Mouse (Mus musculus) stomach, embryonic 16.5 days (tissue): ENCODE data around the gene Ccdc89. TPM values are rescaled to one million over a fixed set of nuclear protein-coding genes. Genes with fewer than 3 reads are reported as not detected.
A peak's percentile ranks its signal among the peaks of the same experiment; 100 is the strongest.

Source experiments
- ATAC-seq: fragments of 200-750 bp; cut with Nextera tagmentation; 2 replicates; pipeline ENCODE4 v1.8.0; 2017; ENCODE audit warnings: moderate number of reproducible peaks, moderate TSS enrichment; ENCODE audit not compliant: insufficient read depth, low FRiP score
- H3K27ac ChIP-seq: fragments of 300-500 bp; sonication (generic); 2 replicates; pipeline ENCODE4 v1.5.1; 2014; ENCODE audit warnings: low read length
- H3K27me3 ChIP-seq: fragments of 300-500 bp; sonication (generic); 2 replicates; pipeline ENCODE4 v1.6.1; 2014; ENCODE audit warnings: low read length, control low read depth, mixed read lengths; ENCODE audit not compliant: control insufficient read depth, insufficient read depth
- H3K36me3 ChIP-seq: fragments of 300-500 bp; sonication (generic); 2 replicates; pipeline ENCODE4 v1.6.1; 2014; ENCODE audit warnings: low read length; ENCODE audit not compliant: control insufficient read depth, insufficient read depth
- H3K4me1 ChIP-seq: fragments of 300-500 bp; sonication (generic); 2 replicates; pipeline ENCODE4 v1.6.1; 2014; ENCODE audit warnings: low read length, control low read depth, mixed read lengths; ENCODE audit not compliant: control insufficient read depth, insufficient read depth
- H3K4me2 ChIP-seq: fragments of 300-500 bp; sonication (generic); 2 replicates; pipeline ENCODE4 v1.6.1; 2014; ENCODE audit warnings: low read depth, low read length, mixed read lengths
- H3K4me3 ChIP-seq: fragments of 300-500 bp; sonication (generic); replicated peaks from 2 replicates; pipeline ENCODE4 v1.5.1; 2014; ENCODE audit warnings: mild to moderate bottlenecking, low read length
- H3K9ac ChIP-seq: fragments of 300-500 bp; sonication (generic); 2 replicates; pipeline ENCODE4 v1.6.1; 2014; ENCODE audit warnings: low read length
- H3K9me3 ChIP-seq: fragments of 300-500 bp; sonication (generic); replicated peaks from 2 replicates; pipeline ENCODE4 v1.6.1; 2016; ENCODE audit warnings: low read length, control low read depth; ENCODE audit not compliant: control insufficient read depth
- WGBS: fragments of 180-500 bp; shearing (Covaris S2); extraction: QIAGEN DNeasy Blood & Tissue Kit; methylation state at CpG from one replicate; pipeline ENCODE4 v1.1.7; 2014; 5-methylcytosine and 5-hydroxymethylcytosine counted together
- polyA plus RNA-seq: library from polyadenylated mRNA; unstranded; fragments of >200 nt; fragmentation: Nextera tagmentation; extraction: Ambion mirVana; gene quantifications from 2 replicates; pipeline ENCODE4 v1.2.1, GENCODE M21; 2015

The Ccdc89 gene
- polyA plus RNA-seq = 1.1 and 1.2 TPM in 2 replicates

GRCm38 (mm10) chr7:90426020-90427001, at the start of gene Ccdc89:
Ccdc89 (plus strand) TSS chr7:90426577.
- 0 out of 2 replicates have a peak, but pooled peaks cover 6% of the 10 kb centered on the region for H3K4me1 ChIP-seq
- peak within 1 kb of the TSS; percentile 60 for H3K27ac ChIP-seq
- WGBS = 15% methylated on average over 29 of the region's 29 CpGs
- H3K9ac ChIP-seq = peak within 1 kb of the TSS; percentile 61
- no peaks in the 10 kb centered on the region for H3K36me3 ChIP-seq
- peak; percentile 100 for ATAC-seq
- H3K9me3 ChIP-seq = no peaks in the 10 kb centered on the region
- H3K4me3 ChIP-seq = peak within 1 kb of the TSS; percentile 50
- H3K27me3 ChIP-seq = no peaks in the 10 kb centered on the region
- H3K4me2 ChIP-seq = peak within 1 kb of the TSS; percentile 79

DNA sequence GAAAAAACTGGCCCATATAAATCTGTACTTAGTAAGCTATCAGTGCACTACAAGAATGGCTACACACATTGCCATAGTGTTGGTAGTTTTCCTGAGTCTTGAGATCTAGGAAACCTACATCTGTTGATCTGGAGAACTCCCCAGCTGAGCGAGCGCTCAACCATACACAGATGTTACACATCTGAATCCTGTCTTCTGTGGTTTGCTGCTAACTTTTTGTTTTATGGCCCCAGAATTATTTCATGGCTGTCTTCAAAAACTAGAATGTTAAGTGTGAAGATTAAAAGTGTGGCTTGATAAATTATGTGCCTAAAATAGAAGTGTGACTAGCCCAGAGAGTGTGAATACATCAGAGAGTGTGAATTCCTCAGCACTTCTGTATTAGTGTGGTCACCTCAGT, 42.0 kb upstream of the Ccdc89 start:
- no peak overlapping the region for H3K4me2 ChIP-seq
- no peaks in the 10 kb centered on the region for H3K36me3 ChIP-seq
- H3K27me3 ChIP-seq = no peaks in the 10 kb centered on the region
- H3K9ac ChIP-seq = no peak overlapping the region
- no peak overlapping the region for H3K27ac ChIP-seq
- H3K9me3 ChIP-seq = no peaks in the 10 kb centered on the region
- 67% methylated on average over 2 of the region's 2 CpGs for WGBS
- no peaks in the 10 kb centered on the region for H3K4me1 ChIP-seq
- H3K4me3 ChIP-seq = no peak overlapping the region
- ATAC-seq = no peak

- no peak overlapping the region for H3K27ac ChIP-seq
- ATAC-seq = no peak
- H3K4me2 ChIP-seq = no peak overlapping the region
- H3K9ac ChIP-seq = no peak overlapping the region
- no peaks in the 10 kb centered on the region for H3K4me1 ChIP-seq
- H3K36me3 ChIP-seq = no peaks in the 10 kb centered on the region
- no peaks in the 10 kb centered on the region for H3K27me3 ChIP-seq
- no peak overlapping the region for H3K4me3 ChIP-seq
- H3K9me3 ChIP-seq = no peaks in the 10 kb centered on the region
- 15% methylated on average over 8 of the region's 8 CpGs for WGBS
Observed at GRCm38 (mm10) chr7:90386885-90387459, 39.4 kb upstream of the Ccdc89 start.

GRCm38 (mm10) chr7:90389765-90390164, 36.6 kb upstream of the Ccdc89 start:
- ATAC-seq = no peak
- Histone ChIP-seq H3K27ac (no peak overlapping the region), H3K4me3 (no peak overlapping the region), H3K4me2 (no peak overlapping the region), H3K4me1 (no peaks in the 10 kb centered on the region), H3K36me3 (0 out of 2 replicates have a peak, but pooled peaks cover 4% of the 10 kb centered on the region), H3K9me3 (no peaks in the 10 kb centered on the region), H3K9ac (no peak overlapping the region), H3K27me3 (no peaks in the 10 kb centered on the region)
- WGBS = 49% methylated on average over 3 of the region's 3 CpGs

GRCm38 (mm10) chr7:90395073-90395472, 31.3 kb upstream of the Ccdc89 start:
- no peaks in the 10 kb centered on the region for H3K9me3 ChIP-seq
- H3K36me3 ChIP-seq = 0 out of 2 replicates have a peak, but pooled peaks cover 4% of the 10 kb centered on the region
- no peak overlapping the region for H3K27ac ChIP-seq
- H3K9ac ChIP-seq = no peak overlapping the region
- H3K4me3 ChIP-seq = no peak overlapping the region
- 0 out of 2 replicates have a peak, but pooled peaks cover 3% of the 10 kb centered on the region for H3K4me1 ChIP-seq
- ATAC-seq = no peak
- H3K27me3 ChIP-seq = no peaks in the 10 kb centered on the region
- no peak overlapping the region for H3K4me2 ChIP-seq
- 33% methylated on average over 4 of the region's 4 CpGs for WGBS

- H3K4me3 ChIP-seq = no peak overlapping the region
- no peaks in the 10 kb centered on the region for H3K9me3 ChIP-seq
- WGBS = 42% methylated on average over 5 of the region's 5 CpGs
- H3K27ac ChIP-seq = no peak overlapping the region
- 0 out of 2 replicates have a peak, but pooled peaks cover 4% of the 10 kb centered on the region for H3K36me3 ChIP-seq
- 0 out of 2 replicates have a peak, but pooled peaks cover 3% of the 10 kb centered on the region for H3K4me1 ChIP-seq
- H3K4me2 ChIP-seq = no peak overlapping the region
- no peak overlapping the region for H3K9ac ChIP-seq
- ATAC-seq = no peak
- no peaks in the 10 kb centered on the region for H3K27me3 ChIP-seq
Observed at GRCm38 (mm10) chr7:90395928-90396327, 30.4 kb upstream of the Ccdc89 start.

GRCm38 (mm10) chr7:90409934-90410333, 16.4 kb upstream of the Ccdc89 start:
- no peak overlapping the region for H3K27ac ChIP-seq
- no peak overlapping the region for H3K9ac ChIP-seq
- 42% methylated on average over 3 of the region's 3 CpGs for WGBS
- H3K4me3 ChIP-seq = no peak overlapping the region
- ATAC-seq = no peak
- H3K27me3 ChIP-seq = no peaks in the 10 kb centered on the region
- no peaks in the 10 kb centered on the region for H3K36me3 ChIP-seq
- no peaks in the 10 kb centered on the region for H3K4me1 ChIP-seq
- H3K9me3 ChIP-seq = no peaks in the 10 kb centered on the region
- no peak overlapping the region for H3K4me2 ChIP-seq

DNA sequence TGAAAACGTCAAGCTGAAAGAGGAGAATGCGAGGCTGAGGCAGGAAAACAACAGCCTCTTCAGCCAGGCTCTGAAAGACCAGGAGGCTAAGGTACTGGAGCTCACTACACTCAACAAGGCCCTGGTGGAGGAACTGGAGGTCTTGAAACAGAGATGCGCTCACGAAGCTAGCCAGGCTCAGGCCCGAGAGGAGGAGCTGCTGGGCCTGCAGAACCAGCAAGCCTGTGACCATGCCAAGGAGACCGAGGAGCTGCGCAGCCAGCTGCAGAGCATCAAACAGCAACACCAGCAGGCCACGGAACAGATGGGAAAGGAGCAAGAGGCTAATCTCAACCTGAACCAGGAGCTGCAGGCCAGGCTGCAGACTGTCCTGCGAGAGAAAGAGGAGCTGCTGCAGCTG, 629 bp downstream of the Ccdc89 start:
- H3K4me1 ChIP-seq = 0 out of 2 replicates have a peak, but pooled peaks cover 6% of the 10 kb centered on the region
- H3K36me3 ChIP-seq = no peaks in the 10 kb centered on the region
- 47% methylated on average over 9 of the region's 9 CpGs for WGBS
- no peaks in the 10 kb centered on the region for H3K27me3 ChIP-seq
- peak overlapping the region; percentile 50 for H3K4me3 ChIP-seq
- peak overlapping the region; percentile 16; the same call in 1 of the 2 replicates for H3K27ac ChIP-seq
- H3K9me3 ChIP-seq = no peaks in the 10 kb centered on the region
- ATAC-seq = no peak
- peak overlapping the region; percentile 79 for H3K4me2 ChIP-seq
- peak overlapping the region; percentile 58 for H3K9ac ChIP-seq

- Histone ChIP-seq H3K36me3 (no peaks in the 10 kb centered on the region), H3K4me2 (no peak overlapping the region), H3K4me3 (no peak overlapping the region), H3K9me3 (no peaks in the 10 kb centered on the region), H3K27me3 (no peaks in the 10 kb centered on the region), H3K27ac (no peak overlapping the region), H3K9ac (no peak overlapping the region), H3K4me1 (no peaks in the 10 kb centered on the region)
- ATAC-seq = no peak
Observed at GRCm38 (mm10) chr7:90432221-90432620, 5.8 kb downstream of the Ccdc89 start.
